Mouse (Mus musculus) CH12.LX (cell line): ENCODE measurements around the gene Asb3.

Source experiments
- BHLHE40 ChIP-seq: IDR thresholded peaks from 2 replicates; pipeline ENCODE4 v1.6.1; 2011; ENCODE audit warnings: mild to moderate bottlenecking, low read depth, low read length, improper control_type of control experiment
- CHD2 ChIP-seq: IDR thresholded peaks from 2 replicates; pipeline ENCODE4 v1.6.1; 2011; ENCODE audit warnings: low read length, improper control_type of control experiment
- CTCF ChIP-seq, 2 experiments: IDR thresholded peaks in 1 of 2; conservative IDR thresholded peaks in 1 of 2; 2 replicates each; pipeline ENCODE4 v1.5.1; 2011 to 2012; ENCODE audit warnings: low read depth in 2 of 2, low read length in 2 of 2, improper control_type of control experiment in 1 of 2, inconsistent platforms in 1 of 2, mild to moderate bottlenecking in 1 of 2, moderate library complexity in 1 of 2
- EP300 ChIP-seq: IDR thresholded peaks from 2 replicates; pipeline ENCODE4 v1.6.1; 2011; ENCODE audit warnings: low read length, improper control_type of control experiment
- IRF4 ChIP-seq: IDR thresholded peaks from 2 replicates; pipeline ENCODE4 v1.6.1; 2014; ENCODE audit warnings: low read depth, mild to moderate bottlenecking, inconsistent platforms, low read length, improper control_type of control experiment
- MEF2A ChIP-seq: IDR thresholded peaks from 2 replicates; pipeline ENCODE4 v1.6.1; 2014; ENCODE audit warnings: low read depth, mild to moderate bottlenecking, inconsistent platforms, low read length, improper control_type of control experiment, borderline replicate concordance
- MYC ChIP-seq: IDR thresholded peaks from 2 replicates; pipeline ENCODE4 v1.6.1; 2011; ENCODE audit warnings: low read depth, mild to moderate bottlenecking, improper control_type of control experiment, low read length
- POLR2A ChIP-seq: IDR thresholded peaks from 2 replicates; pipeline ENCODE4 v1.6.1; 2011; ENCODE audit warnings: low read depth, mild to moderate bottlenecking, improper control_type of control experiment, low read length
- RCOR1 ChIP-seq: conservative IDR thresholded peaks from 2 replicates; pipeline ENCODE4 v1.6.1; 2012; ENCODE audit warnings: low read depth, mild to moderate bottlenecking, inconsistent platforms, low read length, improper control_type of control experiment
- SIN3A ChIP-seq: IDR thresholded peaks from 2 replicates; pipeline ENCODE4 v1.6.1; 2012; ENCODE audit warnings: low read length, improper control_type of control experiment, inconsistent platforms
- SMC3 ChIP-seq: IDR thresholded peaks from 2 replicates; pipeline ENCODE4 v1.6.1; 2011; ENCODE audit warnings: low read depth, low read length, improper control_type of control experiment
- ZC3H11A ChIP-seq: IDR thresholded peaks from 2 replicates; pipeline ENCODE4 v1.6.1; 2012; ENCODE audit warnings: low read depth, mild to moderate bottlenecking, inconsistent platforms, low read length, improper control_type of control experiment
- ZNF384 ChIP-seq: IDR thresholded peaks from 2 replicates; pipeline ENCODE4 v1.6.1; 2012; ENCODE audit warnings: low read depth, low read length, improper control_type of control experiment, inconsistent platforms

- no peak for TF ChIP-seq IRF4
- no peak for TF ChIP-seq BHLHE40
- TF ChIP-seq MEF2A: no peak
- no peak for TF ChIP-seq MYC
- no peak for TF ChIP-seq SIN3A
- TF ChIP-seq EP300: no peak
- TF ChIP-seq ZNF384: no peak
- TF ChIP-seq POLR2A: no peak
- TF ChIP-seq SMC3: no peak
- no peak for TF ChIP-seq RCOR1
- no peak for TF ChIP-seq CTCF (conservative IDR thresholded peaks at IDR 0.05 in 1 of 2, IDR thresholded peaks at IDR 0.05 in 1 of 2; ENCODE audit: low read depth in 2 of 2, low read length in 2 of 2)
- TF ChIP-seq CHD2: no peak
- TF ChIP-seq ZC3H11A: no peak
Observed at GRCm38 (mm10) chr11:30998199-30998598, 113.0 kb downstream of the Asb3 start.
